Mouse (Mus musculus) lung, adult 18-20 months (tissue): ENCODE data around the gene Aptx.

Source experiments
- DNase-seq, 2 experiments: peaks; one replicate each; pipeline ENCODE4 v3.0.0; 2022; ENCODE audit warnings: mixed read lengths in 2 of 2

Gene Aptx

GRCm38 (mm10) chr4:40666237-40667012 is 36.6 kb downstream of the Aptx start:
- no peak for DNase-seq

- no peak for DNase-seq
Measured at GRCm38 (mm10) chr4:40651055-40651454, 51.9 kb downstream of the Aptx start.

- no peak for DNase-seq
Measured at GRCm38 (mm10) chr4:40649111-40649510, 53.9 kb downstream of the Aptx start.

GRCm38 (mm10) chr4:40643567-40643966 is 59.4 kb downstream of the Aptx start:
- DNase-seq: no peak

GRCm38 (mm10) chr4:40640991-40641390 is 62.0 kb downstream of the Aptx start:
- DNase-seq: no peak
